Comparison of ENCODE assay signal across 14 mouse cellular contexts in the genomic region with DNA sequence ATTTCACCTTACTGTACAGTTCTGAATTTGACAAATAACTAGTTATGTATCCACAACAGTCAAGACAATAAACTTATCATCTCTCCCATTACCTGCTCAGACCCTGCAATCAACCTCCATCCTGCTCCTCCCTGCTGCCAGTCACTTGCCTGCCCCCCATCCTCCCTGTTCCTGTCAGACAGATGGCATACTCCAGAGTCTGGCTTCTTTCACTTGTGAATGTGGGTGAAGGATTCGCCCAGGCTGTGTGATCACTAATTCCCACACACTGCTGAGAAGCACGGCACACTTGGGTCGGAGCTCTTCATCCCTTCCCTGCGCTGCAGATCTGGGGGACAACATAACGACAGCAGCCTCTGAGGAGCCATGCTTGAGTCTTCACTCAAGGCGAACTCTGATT.
"Had no signal": no experiment of that assay in that cellular context is flagged by ENCODE, and none has a peak within 500 bp of the region (broad histone marks: within the 10 kb centered on the region; RNA-seq: fewer than 3 reads in every experiment).

No protein-coding gene starts in this region.

- DNase-seq: kidney, adult 8-10 months; kidney, postnatal 36 days; lung, embryonic 14.5 days; lung, postnatal 10 days; lung, postnatal 4 days; midbrain, embryonic 14.5 days; thymus, adult 18-20 months; thymus, postnatal 14 days had no signal

- H3K27me3 ChIP-seq: limb, embryonic 15.5 days; liver, embryonic 12.5 days; neural tube, embryonic 12.5 days had no signal

- H3K9ac ChIP-seq: limb, embryonic 15.5 days; liver, embryonic 12.5 days; lung, embryonic 14.5 days; neural tube, embryonic 12.5 days had no signal

- ATAC-seq: liver, embryonic 12.5 days had no signal

- H3K4me3 ChIP-seq: limb, embryonic 15.5 days; liver, embryonic 12.5 days; midbrain, embryonic 10.5 days; neural tube, embryonic 12.5 days had no signal

- H3K9me3 ChIP-seq: limb, embryonic 15.5 days; liver, embryonic 12.5 days; midbrain, embryonic 10.5 days; neural tube, embryonic 12.5 days had no signal

- H3K4me1 ChIP-seq: limb, embryonic 15.5 days; liver, embryonic 12.5 days had no signal

- H3K27ac ChIP-seq: kidney, postnatal 0 days; limb, embryonic 15.5 days; liver, embryonic 12.5 days; midbrain, embryonic 10.5 days; neural tube, embryonic 12.5 days; stomach, postnatal 0 days had no signal

- H3K4me2 ChIP-seq: limb, embryonic 15.5 days; liver, embryonic 12.5 days; lung, embryonic 14.5 days; neural tube, embryonic 12.5 days had no signal

- H3K36me3 ChIP-seq: limb, embryonic 15.5 days; liver, embryonic 12.5 days; midbrain, embryonic 10.5 days; neural tube, embryonic 12.5 days had no signal
